Mouse (Mus musculus) heart, adult 9 months (tissue): ENCODE measurements around the gene Gm20481.
"Not testable (repeated sequence)": the region's sequence is repeated elsewhere in the genome, so short reads cannot be mapped to it uniquely, and the experiment has no call there.

ENCODE experiments used
- DNase-seq, 2 experiments: peaks; one replicate each; pipeline ENCODE4 v3.0.0; 2022; ENCODE audit warnings: low spot score in 2 of 2

Gene Gm20481

DNA sequence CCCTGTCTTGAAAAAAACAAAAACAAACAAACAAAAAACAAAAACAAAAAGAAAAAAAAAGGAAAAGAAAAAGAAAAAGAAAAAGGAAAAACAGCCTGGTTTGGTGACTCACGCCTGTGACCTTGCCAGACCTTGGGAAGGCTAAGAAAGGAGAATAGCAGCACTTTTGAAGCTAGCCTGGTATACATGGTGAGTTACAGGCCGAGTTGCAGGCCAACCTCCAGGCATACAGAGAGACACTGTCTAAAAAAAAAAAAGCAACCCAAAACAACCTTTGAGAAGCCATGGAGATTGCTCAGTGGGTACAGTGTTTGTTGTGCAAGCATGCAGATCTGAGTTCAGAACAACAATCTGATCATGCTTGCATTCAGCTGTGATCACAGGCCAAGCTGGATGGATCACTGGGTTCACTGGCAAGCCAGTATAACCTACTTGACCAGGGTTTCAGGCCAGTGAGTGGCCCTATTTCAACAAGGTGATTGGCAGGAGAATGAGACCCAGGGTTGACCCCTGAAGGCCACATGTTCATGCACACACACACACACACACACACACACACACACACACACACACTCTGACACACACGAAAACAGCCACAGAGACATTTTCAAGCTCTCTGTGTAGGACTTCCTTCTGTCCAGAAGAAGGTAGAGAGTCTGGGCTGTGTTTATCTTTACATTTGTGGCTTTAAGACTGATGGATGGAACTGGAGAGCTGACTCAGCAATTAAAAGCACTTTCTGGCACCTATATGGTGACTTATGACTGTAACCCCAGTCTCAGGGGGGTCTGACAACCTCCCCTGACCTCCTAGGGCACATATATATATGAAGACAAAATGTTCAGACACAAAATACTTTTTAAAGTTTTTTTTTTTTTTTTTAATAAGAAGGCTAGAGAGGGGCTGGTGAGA is 6.1 kb downstream of the Gm20481 start:
- DNase-seq: no peak

DNA sequence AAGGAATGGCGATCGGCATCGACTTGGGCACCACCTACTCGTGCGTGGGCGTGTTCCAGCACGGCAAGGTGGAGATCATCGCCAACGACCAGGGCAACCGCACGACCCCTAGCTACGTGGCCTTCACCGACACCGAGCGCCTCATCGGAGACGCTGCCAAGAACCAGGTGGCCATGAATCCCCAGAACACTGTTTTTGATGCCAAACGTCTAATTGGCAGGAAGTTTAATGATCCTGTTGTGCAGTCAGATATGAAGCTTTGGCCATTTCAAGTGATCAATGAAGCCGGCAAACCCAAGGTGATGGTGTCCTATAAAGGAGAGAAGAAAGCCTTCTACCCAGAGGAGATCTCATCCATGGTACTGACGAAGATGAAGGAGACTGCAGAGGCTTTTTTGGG is 7.3 kb downstream of the Gm20481 start:
- DNase-seq: no peak

DNA sequence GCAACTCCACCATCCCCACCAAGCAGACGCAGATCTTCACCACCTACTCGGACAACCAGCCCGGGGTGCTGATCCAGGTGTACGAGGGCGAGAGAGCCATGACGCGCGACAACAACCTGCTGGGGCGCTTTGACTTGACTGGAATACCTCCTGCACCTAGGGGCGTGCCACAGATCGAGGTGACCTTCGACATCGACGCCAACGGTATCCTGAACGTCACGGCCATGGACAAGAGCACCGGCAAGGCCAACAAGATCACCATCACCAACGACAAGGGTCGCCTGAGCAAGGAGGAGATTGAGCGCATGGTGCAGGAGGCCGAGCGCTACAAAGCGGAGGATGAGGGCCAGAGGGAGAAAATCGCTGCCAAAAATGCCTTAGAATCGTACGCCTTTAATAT is 8.5 kb downstream of the Gm20481 start:
- DNase-seq: no peak

DNA sequence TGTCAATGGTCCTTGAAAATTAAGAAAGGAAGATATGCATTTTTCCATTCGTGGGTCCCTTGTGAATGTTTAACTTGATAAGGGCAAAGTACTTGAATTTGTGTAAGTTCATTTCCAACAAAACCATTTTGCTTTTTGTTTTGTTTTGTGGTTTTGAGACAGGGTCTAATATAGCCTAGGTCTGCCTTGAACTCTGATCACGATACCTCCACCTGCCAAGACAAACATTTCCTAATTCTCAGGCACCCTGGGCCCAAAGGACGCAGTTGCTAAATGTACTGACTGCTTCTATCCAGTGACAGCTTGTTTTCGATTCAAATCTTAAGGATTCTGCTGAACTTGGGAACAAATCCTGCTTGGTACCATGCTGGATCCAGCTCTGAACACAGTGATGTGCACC is 9.9 kb downstream of the Gm20481 start:
- DNase-seq: no peak

DNA sequence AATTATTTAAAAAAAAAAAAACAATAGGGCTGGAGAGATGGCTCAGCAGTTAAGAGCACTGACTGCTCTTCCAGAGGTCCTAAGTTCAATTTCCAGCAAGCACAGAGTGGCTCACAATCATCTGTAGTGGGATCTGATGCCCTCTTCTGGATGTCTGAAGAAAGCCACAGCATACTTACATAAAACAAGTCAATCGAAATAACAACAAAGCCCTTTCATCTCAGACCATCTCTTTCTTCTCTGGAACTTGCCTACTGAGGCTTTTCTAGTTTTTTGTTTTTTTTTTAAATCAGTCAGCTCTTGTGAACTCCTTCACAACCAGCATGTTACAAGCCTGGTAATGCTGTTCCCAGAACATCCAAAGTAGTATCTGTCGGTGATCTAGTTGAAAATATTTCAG is 10.9 kb downstream of the Gm20481 start:
- DNase-seq: peak in 1 of 2 experiments; percentile 57

DNA sequence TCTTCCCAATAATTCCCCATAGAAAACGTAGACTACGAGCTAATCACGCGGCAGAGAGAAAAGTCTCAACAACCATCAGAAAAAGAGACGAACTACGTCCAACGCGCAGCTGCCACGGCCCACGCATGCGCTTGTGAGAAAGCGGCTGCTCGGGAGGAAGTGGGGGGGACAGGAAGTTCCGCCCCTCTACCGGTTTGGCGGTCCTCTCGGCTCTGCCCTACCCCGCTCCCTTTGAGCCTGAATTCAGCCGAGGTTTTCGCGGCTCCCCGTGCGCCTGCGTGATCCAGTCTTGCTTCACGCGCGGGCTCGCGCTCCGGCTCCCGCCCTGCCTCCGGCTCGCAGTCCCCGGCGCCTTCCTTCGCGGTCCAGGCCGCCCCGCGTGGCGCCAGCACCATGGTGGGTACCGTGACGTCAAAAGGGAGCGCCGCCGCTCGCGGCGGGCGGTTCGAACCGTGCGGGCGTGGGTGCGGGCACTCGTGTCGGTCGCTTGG is 12.0 kb downstream of the Gm20481 start, which contains the start of gene Lsm2:
TSS of gene Lsm2 (plus strand) at position 173 of the 491 bp plus-strand sequence.
- peak; percentile 93 to 94 for DNase-seq

DNA sequence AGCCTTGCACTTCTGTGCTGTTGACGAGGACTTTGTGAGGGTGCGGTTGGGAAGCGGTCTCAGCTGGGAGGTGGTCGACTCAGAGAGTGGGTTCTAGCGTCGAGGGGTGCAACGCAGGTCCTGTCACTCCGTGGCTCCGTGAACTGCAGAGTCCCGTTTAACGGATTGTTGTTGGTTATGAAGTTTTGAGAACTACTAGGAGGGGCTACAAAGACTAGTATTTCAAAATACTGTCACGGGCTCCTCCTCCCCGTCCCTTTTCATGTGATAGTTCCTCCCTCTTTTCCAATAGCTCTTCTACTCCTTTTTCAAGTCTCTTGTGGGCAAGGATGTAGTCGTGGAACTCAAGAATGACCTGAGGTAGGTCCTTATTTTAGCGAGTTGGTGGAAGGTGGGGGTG is 12.6 kb downstream of the Gm20481 start:
- DNase-seq: no peak

DNA sequence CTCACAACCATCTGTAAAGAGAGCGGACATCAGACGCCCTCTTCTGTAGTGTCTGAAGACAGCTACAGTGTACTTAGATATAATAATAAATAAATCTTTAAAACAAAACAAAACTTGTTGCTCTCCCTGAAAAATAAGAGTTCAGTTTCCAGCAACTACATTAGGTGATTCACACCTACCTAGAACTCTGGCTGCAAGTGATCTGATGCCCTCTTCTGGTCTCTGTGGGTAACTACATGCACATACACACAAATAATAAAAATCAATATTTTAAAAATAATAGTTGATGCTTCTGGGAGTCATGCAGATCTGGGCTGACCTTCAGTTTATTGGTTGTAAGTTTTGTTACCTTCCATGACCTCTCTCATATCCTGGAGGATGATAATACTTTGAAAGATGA is 14.5 kb downstream of the Gm20481 start:
- DNase-seq: no peak

DNA sequence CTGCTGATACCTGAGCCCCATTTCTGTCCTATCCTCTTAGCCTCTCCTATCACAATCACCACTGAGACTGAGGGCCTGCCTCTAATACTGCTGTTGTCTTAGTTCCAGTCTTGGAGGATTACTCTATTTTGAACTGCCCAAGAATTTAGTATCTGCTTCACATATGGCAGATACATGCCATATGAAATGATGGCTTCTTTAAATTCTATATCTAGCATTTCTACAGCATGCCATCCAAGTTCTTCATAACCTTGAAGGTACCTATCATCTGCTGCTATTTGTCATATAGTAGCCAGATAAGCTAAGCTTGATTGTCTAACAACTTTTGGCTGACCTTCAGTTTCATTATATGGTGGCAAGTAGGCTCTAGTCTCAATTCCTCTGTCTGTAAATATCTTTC is 25.0 kb downstream of the Gm20481 start:
- DNase-seq: no peak

DNA sequence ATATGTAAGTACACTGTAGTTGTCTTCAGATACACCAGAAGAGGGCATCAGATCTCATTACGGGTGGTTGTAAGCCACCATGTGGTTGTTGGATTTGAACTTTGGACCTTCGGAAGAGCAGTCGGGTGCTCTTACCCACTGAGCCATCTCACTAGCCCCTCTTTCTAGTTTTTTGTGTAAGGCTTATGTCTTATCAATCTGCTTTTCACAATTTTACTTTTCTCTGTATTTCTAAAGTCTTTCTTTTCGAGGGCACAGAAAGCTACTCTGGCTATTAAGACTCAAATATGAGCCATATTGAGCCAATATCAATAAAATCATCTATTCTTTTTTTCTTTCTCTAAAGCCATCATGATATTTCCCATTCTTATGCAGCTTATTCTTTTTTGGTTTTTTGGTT is 25.5 kb downstream of the Gm20481 start:
- DNase-seq: not testable (repeated sequence)

DNA sequence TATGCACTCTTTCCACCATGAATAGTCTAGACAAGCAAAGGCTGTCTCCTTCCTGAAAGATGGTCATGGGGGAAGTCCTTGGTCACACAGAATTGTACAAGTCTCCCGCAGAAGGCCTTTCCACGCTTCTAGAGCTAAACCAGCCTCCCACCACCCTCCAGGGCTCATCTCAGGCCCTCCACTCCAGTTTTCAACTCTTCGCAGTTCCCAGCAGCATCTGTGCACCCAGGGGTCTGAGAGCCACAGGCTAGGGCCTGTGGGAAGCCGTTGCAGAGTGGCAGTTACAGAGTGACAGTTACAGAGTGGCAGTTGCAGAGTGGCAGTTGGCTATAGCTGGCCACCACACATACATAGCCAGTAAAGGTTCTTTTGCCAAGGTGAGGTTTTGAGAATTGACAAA is 26.2 kb downstream of the Gm20481 start:
- DNase-seq: not testable (repeated sequence)

DNA sequence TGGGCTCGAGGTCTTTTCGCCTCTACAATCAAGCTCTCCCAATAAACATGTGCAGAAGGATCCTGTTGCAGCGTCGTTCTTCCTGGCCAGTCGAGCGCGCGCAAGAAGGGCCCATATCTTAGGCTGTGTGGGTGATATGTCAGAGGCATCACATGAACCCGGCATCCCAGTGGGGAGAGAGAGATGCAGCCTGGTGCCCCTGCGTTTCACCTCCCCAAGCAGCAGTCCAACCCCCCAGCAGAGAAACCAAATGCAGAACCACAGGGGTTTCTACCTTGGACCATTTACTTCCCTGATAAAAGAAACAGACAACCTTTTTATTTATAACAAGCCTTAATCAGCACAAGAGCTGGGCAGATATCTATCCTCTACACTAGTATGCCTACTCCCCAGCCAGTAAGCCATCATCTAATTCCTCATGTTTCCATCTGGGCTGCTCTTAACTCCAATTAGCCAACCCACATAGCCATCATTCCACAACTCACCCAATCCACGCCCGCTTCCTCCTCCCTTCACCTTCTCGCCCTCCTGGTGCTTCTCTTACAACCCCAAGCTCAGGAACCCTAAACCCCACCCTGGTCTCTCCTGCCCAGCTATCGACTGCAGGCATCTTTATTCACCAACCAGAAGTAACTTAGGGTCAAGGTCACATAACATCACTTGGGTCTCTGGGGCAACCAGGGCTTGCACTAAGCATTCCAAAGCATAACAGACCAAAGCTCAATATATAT is 26.9 kb downstream of the Gm20481 start:
- no peak for DNase-seq

DNA sequence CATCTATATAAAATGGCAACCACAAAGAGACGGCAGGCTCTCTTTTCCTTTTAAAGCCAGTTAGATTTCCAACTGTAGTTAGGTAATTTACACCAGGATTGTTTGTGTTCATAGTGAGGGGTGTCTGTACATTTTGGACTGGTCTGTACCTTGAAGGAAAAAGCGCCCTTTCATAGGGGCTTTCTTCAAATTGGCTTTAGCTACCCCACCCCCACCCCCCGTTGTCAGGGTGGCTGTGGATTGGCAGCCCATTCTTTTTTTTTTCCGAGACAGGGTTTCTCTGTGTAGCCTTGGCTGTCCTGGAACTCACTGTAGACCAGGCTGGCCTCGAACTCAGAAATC is 27.4 kb downstream of the Gm20481 start:
- no peak for DNase-seq

DNA sequence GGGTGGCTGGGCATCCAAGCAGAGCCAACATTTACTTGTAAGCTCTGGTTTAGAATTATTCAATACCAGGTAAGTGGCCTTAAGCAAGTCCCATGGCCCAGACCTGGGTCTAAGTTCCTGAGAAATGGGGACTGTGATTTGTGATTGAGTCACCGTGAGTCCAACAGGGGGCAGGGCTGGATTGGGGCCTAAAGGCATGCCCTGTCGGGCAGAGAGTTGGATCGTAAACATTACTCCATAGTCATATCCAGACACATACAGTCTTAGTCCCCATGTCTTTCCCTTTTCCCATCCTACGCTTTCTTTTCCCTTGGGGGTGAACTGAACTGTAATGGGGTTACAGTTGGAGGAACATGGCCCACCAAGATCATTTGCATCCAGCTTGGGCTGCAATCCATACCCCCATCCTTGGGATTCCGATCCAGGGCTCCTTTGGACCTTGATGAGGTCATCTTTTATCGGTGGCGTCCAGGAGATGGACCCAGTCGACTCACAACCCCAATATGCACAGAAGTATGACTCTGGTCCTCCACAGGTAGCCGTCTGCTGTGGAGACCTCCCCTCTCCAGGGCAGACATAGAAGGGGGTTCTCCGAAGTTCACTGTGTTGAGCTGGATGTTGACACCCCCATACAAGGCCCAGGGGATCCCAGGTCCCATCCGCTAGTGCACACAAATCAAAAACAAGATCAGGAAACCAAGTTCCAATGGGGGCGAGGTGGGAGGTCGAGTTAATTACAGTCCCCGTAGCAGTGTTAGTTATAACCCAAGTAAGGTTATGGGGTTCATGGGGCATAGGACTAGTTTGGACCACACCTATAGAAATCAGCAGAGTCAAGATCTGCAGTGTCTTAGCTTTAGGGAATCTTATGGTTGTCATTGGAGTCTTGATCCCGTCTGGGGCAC is 29.1 kb downstream of the Gm20481 start:
- no peak for DNase-seq

DNA sequence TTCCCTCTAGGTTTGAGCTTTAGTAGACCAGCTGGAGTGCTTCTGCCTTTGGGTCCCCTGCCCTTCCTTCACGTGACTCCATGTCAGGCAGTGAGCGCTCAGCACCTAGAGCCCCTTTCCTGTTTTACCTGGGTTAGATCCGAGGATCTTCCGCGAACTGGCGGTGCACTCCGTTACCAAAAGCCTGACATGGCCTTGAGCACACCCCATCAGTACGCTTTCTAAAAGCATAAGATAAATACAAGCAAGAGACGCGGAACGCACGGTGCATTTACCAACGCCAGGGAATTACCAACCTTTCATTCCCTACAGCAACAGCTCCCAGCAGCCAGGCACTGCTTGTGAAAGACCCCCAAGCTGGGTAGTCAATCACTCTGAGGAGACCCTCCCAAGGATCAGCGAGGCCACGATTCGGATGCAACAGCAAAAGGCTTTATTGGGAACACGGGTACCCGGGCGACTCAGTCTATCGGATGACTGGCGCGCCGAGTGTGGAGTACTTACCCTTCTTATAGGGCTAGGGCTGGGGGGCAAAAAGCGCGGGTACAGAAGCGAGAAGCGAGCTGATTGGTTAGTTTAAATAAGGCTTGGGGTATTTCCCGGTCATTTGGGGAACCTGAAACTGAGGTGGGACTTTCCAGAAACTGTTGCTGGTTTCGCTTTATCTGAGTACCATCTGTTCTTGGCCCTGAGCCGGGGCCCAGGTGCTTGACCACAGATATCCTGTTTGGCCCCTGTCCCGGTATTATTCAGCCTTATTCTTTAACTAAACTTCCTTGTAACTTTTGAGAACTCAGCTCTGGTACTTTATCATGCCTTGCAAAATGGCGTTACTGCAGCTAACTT is 30.4 kb downstream of the Gm20481 start:
- not testable (repeated sequence) for DNase-seq

DNA sequence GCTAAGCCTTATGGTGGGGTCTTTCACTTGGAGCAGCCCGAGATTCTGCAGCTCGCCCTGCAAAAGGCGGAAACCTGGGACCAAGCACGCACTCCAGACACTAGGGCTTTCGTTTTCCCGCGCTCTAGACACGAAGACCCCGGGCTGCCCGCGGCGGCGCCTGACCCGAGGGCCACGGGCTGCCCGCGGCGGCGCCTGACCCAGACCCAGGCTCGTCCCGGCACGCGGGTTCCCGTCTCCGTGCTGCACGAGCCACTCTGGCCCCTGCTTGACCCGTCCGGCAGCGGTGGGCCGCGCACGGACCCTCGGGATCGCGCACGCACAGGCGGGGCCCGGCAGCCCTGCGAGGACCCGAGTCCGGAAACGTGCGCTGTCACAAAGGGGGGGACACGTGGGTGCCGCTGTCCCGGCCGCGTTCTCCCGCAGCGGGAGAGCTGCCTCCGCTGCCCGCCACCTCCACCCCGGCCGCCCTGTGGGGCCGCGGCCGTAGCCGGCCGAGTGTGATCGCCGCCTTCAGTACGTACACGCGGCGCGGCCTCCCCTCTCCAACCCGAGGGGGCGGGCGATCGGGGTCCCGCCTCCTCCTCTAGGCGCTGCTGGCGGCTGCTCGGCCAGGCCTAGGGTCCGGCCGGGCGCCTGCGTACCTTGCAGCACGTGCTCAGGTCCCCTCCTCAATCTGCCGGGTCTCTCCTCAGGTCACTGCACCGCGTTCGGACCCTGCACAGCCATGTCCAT is 31.2 kb downstream of the Gm20481 start, which contains the start of gene Vars:
TSS of gene Vars (plus strand) at position 271 of the 735 bp plus-strand sequence.
- DNase-seq: peak; percentile 90

DNA sequence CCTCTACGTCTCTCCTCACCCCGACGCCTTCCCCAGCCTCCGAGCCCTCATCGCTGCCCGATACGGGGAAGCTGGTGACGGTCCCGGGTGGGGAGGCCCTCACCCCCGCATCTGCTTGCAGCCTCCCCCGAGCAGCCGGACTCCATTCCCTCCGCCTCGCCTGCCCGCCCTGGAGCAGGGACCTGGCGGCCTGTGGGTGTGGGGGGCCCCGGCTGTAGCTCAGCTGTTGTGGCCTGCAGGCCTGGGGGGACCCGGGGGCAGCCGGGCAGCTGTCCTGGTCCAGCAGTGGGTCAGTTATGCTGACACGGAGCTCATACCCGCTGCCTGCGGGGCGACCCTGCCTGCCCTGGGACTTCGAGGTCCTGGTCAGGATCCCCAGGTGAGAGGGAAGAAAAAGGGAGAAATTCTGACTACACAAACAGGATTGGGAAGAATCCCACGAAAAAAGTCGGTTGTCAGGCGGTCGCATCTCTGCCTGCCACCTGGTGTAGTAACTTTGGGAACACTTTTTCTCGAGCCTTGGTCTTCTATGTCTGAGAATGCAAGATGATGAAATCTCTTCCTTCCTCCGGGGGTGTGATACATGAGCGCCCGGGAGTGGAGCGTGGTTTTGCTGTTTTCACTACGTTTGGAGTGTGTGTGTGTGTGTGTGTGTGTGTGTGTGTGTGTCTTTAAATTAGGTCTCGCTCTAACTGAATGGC is 31.9 kb downstream of the Gm20481 start:
- peak in 1 of 2 experiments; percentile 31 for DNase-seq

DNA sequence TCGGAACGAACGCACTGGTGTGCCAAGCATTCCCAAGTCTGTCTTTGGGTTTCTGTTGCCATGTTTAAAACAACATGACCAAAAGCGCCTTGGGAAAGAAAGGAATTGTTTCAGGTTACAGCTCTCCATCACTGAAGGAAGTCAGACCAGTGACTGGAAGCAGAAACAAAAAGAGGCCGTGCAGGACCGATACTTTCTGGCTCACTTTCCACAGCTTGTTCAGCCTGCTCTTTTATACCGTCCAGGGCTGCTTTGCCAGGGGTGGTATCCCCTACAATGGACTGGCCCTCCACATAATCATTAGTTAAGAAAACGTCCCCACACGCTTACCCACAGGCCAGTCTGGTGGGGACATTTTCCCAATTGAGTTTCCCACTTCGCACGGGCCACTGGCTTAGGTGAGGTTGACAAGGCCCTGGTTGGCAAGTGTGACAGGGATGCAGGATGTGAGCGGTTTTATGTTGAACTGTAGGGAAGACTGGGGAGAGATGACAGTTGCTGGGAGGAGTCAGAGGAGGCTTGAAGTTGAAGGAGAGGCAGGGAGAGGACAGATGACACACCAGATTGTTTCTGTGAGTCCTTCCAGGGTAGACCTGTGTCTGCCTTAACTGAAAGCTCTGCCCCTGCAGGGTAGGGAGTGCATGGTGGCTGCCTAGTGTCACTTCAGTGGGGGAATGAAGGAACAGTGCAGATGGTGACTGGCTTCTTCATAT is 32.6 kb downstream of the Gm20481 start:
- no peak for DNase-seq
